Mouse (Mus musculus) ES-Bruce4 (cell line): ENCODE data around the gene Fam129b.

Experiments used
- CTCF ChIP-seq: IDR thresholded peaks from one replicate; pipeline ENCODE4 v1.8.1; 2011; ENCODE audit warnings: low read depth, low read length
- POLR2A ChIP-seq: IDR thresholded peaks from one replicate; pipeline ENCODE4 v1.8.1; 2011; ENCODE audit warnings: low read length; ENCODE audit not compliant: insufficient read depth

- no peak for TF ChIP-seq POLR2A
- no peak for TF ChIP-seq CTCF
Observed at GRCm38 (mm10) chr2:32839261-32839660, 36.7 kb upstream of the Fam129b start.
